Mouse (Mus musculus) thymus, adult 18-20 months (tissue): ENCODE measurements around the gene Slc25a28.
A peak's percentile ranks its signal among the peaks of the same experiment; 100 is the strongest.

Experiments
- DNase-seq, 2 experiments: peaks; one replicate each; pipeline ENCODE4 v3.0.0; 2022; ENCODE audit warnings: mixed read lengths in 2 of 2

Slc25a28 gene

GRCm38 (mm10) chr19:43674730-43675524 is at the start of gene Slc25a28:
Gene Slc25a28 (minus strand): TSS chr19:43674881.
- peak; percentile 97 to 100 for DNase-seq

DNA sequence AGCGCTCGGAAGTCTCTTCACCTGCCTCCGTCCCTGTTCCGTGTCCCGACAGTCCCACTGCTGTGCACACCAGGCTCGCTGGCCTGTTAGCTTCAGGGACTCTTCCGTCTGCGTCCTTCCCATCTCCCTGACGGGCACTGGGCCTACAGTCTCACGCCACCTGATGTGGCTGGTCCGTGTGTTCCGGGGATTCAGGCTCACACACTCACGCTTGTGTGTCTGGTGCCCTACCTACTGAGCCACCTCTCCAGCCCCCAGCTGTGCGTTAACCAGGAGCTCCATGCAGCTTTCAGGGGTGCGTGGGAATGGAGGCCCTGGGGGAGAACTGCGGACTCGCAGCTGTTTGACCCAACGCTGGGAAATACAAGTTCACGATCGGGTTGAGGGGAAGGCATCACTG is 49.5 kb upstream of the Slc25a28 start:
- DNase-seq, result no peak

GRCm38 (mm10) chr19:43723501-43723900 is 48.8 kb upstream of the Slc25a28 start:
- DNase-seq, result no peak

DNA sequence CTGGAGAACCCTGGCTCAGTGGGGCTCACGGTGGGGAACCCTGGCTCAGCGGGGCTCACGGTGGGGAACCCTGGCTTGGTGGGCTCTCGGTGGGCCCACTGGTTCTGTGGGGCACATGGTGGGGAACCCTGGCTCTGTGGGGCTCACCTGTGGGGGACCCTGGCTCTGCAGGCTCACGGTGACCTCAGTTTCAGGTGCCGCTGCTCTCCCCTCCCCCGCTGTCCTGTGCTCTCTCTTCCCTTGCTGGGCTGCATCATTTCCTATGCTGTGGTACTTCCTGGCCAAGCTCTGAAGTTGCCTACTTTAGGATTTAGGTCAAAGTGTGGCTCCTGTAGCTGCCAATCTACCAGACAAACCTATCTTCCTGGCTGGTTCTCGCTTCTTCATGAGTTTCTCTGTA is 48.2 kb upstream of the Slc25a28 start:
- DNase-seq, result peak; percentile 58 to 67

- DNase-seq, result no peak
Measured at GRCm38 (mm10) chr19:43720061-43720460, 45.4 kb upstream of the Slc25a28 start.

DNA sequence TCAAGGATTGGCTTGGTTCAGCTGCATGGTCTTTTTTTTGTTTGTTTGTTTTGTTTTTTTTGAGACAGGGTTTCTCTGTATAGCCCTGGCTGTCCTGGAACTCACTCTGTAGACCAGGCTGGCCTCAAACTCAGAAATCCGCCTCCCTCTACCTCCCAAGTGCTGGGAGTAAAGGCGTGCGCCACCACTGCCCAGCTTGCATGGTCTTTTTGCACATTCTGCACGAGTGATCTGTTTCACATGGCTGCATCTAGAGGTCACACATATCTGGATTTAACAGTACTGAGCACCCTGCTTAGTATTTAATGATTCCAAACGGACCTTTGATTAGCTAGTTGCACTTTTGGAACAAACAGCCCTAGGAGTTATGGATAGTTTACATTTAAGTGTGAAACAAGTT is 37.3 kb upstream of the Slc25a28 start:
- DNase-seq, result no peak

GRCm38 (mm10) chr19:43711159-43711916 is 36.7 kb upstream of the Slc25a28 start:
- DNase-seq, result no peak

DNA sequence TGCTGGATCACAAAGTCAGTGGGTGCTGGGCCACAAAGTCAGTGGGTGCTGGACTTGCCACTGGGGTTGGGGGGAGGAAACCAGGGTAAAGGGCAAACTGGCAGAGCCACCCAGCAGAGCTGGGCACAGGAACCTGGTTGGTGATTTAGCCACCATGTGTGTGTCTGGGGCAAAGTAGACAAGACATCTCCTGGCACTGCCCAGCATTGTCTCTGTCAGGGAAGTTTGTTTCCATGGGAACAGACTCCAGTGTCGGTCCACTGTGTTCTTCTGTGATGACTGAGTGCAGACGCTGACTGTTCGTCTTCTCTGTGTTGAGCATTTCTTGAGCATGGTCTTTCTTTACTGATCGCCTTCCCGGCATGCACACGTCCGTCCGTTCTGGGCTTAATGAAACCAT is 34.6 kb upstream of the Slc25a28 start:
- no peak for DNase-seq

DNA sequence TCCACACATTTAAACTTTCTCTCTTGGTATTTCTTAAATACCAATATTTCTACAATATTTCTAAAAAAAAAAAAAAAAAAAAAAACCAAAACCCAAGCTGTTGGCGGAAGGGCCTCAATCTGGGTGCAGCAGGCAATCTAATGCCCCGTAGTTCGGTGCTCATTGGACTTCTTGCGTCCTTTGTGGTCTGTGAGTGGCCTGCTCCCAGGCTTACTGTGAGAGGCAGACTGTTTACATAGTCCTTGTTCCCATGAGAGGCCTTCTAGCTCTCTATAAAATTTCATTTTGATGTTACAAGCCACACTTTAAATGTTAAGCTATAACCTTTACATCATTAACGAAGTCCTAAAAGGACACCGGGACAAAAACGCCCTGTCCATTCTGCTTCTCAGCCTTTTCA is 33.5 kb upstream of the Slc25a28 start:
- no peak for DNase-seq

DNA sequence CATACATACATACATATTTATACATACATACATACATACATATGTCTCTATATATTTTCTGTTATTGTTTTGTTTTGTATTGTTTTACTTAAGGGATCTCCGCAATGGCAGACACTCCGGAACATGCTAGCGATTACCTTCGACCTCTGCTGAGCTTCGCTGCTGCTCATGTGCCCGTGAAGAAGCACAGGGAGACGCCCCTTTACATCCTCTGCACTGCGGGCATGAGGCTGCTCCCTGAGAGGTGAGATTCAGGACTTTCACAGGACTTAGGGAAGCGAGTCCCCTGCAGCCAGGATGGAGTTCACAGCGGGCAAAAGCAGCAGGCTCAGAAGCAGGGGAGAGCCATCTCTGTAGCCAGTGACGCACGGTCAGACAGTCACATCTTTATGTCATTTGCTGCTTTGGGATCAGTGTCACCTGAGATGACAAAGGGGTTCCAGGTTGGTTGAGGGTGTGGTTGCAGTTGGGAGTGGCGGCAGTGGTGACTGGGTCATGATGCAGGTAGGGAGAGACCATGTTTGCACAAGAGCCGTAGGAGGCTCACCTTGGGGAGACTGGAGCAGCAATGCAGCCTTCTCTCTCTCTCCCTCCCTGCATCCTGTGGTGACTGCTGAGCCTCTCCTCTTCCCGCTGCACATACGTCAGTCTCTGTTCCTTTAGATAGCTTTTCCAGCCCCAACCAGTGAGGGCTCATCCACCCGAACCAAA is 30.3 kb upstream of the Slc25a28 start:
- no peak for DNase-seq

GRCm38 (mm10) chr19:43704211-43704610 is 29.5 kb upstream of the Slc25a28 start:
- DNase-seq, result no peak

DNA sequence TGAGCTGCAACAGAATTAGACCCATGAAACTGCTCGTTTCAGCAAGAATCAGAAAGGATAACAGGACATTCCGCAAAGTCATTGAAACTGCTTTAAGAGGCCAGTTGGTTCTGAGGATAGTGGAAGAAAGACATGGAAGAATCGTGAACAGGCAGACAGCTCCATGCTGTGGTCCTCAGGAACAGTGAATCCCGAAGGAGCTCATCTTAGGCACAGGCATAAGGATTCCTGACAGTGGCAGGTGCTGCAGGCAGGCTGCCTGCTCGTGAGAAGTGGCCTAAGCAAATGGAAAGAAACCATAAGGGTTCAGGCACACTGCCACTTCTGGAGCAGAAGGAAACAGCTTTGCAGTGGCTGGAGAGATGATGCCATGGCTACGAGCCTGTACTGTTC is 25.1 kb upstream of the Slc25a28 start:
- no peak for DNase-seq

GRCm38 (mm10) chr19:43699021-43699762 is 24.5 kb upstream of the Slc25a28 start:
- no peak for DNase-seq

DNA sequence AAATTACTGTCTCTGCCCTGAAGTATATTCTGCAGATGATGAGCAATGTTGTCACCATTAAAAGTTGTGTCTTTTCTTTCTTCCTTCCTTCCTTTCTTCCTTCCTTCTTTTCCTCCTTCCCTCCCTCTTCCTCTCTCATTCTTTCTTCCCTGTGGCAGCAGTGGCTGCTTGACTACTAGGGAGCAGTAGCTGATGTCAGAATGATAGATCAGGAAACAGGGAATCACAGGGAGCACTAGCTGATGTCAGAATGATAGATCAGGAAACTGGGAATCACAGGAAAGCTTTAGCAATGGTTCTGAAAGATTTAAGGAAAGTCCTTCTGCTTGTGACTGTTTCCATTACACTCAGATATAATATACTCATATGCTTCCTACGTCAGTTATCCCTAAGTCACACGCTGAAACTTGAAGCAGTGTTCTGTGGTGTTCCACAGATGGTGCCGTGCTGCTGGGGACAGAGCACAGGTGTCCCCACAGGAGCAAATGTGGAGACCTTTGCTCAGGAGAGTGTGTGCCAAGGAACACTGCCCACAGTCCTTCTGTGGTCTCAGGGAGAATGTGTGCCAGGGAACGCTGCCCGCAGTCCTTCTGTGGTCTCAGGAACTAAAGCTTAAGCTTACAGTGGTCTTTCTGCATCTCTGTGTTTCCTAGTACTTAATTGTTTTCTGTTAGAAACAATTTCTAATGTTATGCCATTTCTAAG is 23.1 kb upstream of the Slc25a28 start:
- no peak for DNase-seq

DNA sequence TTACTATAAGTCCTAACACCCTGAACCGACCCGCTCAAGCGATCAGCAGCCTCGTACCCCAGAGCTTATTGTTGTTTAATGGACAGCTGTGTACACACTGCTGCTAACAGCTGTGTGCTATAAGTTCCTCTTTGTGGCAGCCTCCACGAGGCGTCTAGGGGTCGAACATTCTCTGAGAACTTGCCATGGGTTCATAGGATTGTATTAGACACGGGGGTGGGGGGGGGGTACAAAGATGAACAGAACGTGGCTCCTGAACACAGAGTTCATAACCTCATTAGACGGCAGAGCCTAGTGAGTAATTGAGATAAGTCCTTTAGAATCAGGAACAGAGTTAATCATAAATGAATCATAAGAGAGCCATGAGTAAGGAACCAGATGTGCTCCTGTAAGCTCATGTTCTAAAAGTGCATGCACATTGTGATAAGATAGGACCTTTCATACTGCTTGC is 20.9 kb upstream of the Slc25a28 start:
- DNase-seq, result no peak

DNA sequence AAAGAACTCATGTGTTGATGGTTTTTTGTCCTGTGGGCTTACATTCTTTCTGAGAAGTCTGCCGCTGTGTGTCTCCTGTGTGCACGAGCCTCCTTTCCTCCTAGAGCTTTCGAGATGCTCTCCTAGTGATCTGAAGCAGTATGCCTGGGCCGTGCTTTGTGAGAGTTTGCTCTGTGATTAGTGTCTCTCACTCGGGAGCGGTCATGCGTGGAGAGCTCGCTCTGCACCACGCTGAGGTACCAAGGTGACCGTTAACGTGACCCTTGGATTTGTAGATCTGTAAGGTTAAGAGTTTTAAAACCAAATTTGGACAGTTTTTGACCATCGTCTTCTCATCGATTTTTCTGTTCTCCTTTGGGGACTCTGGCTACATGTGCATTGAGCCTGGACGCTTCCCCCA is 18.1 kb upstream of the Slc25a28 start:
- DNase-seq, result no peak

- DNase-seq, result peak; percentile 93
Measured at GRCm38 (mm10) chr19:43689419-43690246, 15.0 kb upstream of the Slc25a28 start, which contains the start of gene Entpd7. Gene Entpd7 (plus strand): TSS chr19:43689672.

DNA sequence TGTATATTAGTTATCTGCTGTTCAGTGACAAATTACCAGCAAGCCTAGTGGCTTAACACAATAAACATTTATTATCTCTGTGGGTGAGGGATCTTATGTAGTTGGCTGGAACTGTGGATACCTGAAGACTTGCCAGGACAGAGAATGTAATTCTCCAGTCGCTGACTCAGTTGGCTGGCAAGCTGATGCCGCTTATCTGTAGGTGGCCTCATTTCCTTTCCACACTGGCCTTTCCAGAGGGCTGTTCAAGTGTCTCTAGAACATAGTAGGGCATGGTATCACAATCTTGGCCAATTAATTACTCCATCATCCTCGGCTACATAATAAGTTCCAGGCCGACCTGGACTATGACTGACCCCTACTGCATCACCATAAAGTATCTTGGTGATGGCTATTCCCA is 6.9 kb upstream of the Slc25a28 start:
- no peak for DNase-seq

GRCm38 (mm10) chr19:43679474-43679981 is 4.8 kb upstream of the Slc25a28 start:
- no peak for DNase-seq

GRCm38 (mm10) chr19:43678467-43679003 is 3.9 kb upstream of the Slc25a28 start:
- DNase-seq, result no peak
